Mouse (Mus musculus) ovary, postnatal 36 days (tissue): ENCODE results near the gene Map2k1.

ENCODE experiments used
- DNase-seq: peaks from one replicate; pipeline ENCODE4 v3.0.0; 2022; ENCODE audit warnings: low spot score, mixed read lengths

The Map2k1 gene

GRCm38 (mm10) chr9:64156641-64157040 lies 96.8 kb downstream of the Map2k1 start:
- DNase-seq = no peak

GRCm38 (mm10) chr9:64139879-64140278 lies 113.6 kb downstream of the Map2k1 start:
- no peak for DNase-seq

- peak; percentile 22 for DNase-seq
These were observed 114.5 kb downstream of the Map2k1 start for GRCm38 (mm10) chr9:64138896-64139295.
